Mouse (Mus musculus) cerebellum, adult 2 months (tissue): ENCODE results near the gene Yrdc. TPM values are rescaled to one million over a fixed set of nuclear protein-coding genes. Genes with fewer than 3 reads are reported as not detected.

Experiments
- DNase-seq, 2 experiments: peaks; one replicate each; pipeline ENCODE4 v3.0.0; 2021
- H3K27ac ChIP-seq: fragments of 200-500 bp; 2 replicates; pipeline ENCODE4 v1.5.1; 2012; ENCODE audit warnings: low read length, control low read depth, inconsistent platforms; ENCODE audit not compliant: insufficient read depth
- H3K27me3 ChIP-seq: fragments of 200-500 bp; 2 replicates; pipeline ENCODE4 v1.6.1; 2012; ENCODE audit warnings: inconsistent platforms, mild to moderate bottlenecking, low read length, moderate library complexity; ENCODE audit not compliant: control insufficient read depth, insufficient read depth
- H3K4me1 ChIP-seq: fragments of 200-500 bp; 2 replicates; pipeline ENCODE4 v1.6.1; 2011; ENCODE audit warnings: low read length; ENCODE audit not compliant: control insufficient read depth, insufficient read depth
- H3K4me3 ChIP-seq: fragments of 200-500 bp; replicated peaks from 2 replicates; pipeline ENCODE3; 2011; ENCODE audit warnings: mild to moderate bottlenecking, low read depth, low read length, control low read depth; ENCODE audit not compliant: insufficient read depth
- CTCF ChIP-seq: fragments of 200-500 bp; IDR thresholded peaks from 2 replicates; pipeline ENCODE4 v1.5.1; 2011; ENCODE audit warnings: low read depth, mild to moderate bottlenecking, control low read depth, low read length, moderate library complexity, borderline replicate concordance; ENCODE audit not compliant: insufficient read depth
- POLR2A ChIP-seq: fragments of 200-500 bp; IDR thresholded peaks from 2 replicates; pipeline ENCODE4 v1.6.1; 2011; ENCODE audit warnings: low read length, control low read depth, borderline replicate concordance; ENCODE audit not compliant: insufficient read depth
- WGBS: fragments of 180-500 bp; shearing (Covaris S2); methylation state at CpG from one replicate; pipeline ENCODE4 v1.1.7; 2018; 5-methylcytosine and 5-hydroxymethylcytosine counted together
- polyA plus RNA-seq: library from polyadenylated mRNA; depleted of rRNA; stranded (reverse); fragments of >200 nt; gene quantifications from 2 replicates; pipeline ENCODE4 v1.2.3, GENCODE M21; 2012

Gene Yrdc
- polyA plus RNA-seq, 1 experiment = 52.5 TPM

DNA sequence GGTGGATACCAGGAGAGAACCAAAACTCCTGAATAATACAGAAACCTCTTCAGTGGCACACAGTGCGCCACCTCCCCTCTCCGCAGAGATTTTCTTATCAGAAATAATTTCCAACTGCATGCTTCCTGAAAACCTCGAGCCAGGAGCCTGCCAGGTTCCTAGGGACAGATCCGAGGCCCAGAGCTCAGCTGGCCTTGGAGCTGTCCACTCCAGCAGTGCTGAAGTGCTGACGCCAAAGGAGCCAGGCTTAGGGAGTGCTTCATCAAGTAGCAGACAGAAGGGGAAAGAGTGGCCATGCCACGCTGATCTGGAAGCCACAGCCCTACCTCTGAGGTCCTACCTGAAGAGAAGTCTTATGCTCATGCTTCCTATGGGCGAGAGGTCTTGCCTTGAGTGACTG lies 10.0 kb downstream of the Yrdc start:
- no peak for TF ChIP-seq CTCF
- no peak for TF ChIP-seq POLR2A
- Histone ChIP-seq H3K4me3 (peak overlapping the region; percentile 12), H3K27ac (no peak overlapping the region), H3K4me1 (no peaks in the 10 kb centered on the region; the same call in 1 of the 2 replicates), H3K27me3 (no peaks in the 10 kb centered on the region)
- 14% methylated on average over 7 of the region's 7 CpGs for WGBS
- no peak for DNase-seq

DNA sequence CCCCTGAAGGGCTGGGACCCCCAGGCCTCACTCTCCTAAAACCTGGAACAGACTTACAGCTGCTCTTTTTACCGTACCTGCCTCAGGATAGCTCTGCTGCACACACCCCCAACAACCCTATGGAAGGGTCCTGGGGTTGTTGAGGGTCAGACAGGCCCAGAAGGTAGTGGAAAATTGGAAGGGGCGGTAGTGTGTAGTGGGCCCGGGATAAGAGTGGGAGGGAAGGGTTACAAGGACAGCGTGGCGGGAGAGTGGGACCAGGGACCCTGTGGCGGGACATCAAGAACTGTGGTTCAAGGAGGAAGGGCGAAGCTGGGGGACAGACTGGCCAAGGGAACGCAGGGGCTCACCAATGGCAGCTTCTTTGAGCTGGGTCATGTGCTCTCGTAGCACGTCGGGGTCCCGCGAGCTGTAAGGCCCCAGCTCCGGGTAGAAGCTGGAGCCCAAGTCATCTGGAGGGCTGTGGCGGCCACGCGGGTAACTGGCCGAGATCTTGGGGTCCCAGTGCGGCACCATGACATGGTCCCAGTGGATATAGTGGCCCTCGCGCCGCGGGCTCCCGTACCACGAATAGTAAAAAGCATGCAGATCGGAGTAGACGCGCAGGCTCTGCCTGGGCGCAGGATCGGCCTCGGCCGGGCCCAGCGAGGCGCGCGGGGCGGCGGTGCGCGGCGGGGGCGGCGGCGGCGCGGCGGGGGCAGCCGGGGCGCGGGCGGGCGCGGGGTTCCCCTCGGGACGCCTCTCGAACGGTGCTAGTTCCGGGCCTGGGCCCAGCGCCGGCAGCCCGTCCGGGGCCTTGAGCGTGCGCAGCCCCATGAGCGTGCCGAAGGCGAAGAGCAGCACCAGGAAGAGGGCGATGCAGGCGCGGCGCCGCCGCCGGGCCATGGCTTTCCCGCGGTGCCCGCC lies 11.1 kb downstream of the Yrdc start, which contains the start of gene Maneal:
Gene Maneal (minus strand): TSS at position 889 of the 906 bp plus-strand sequence.
- H3K4me1 ChIP-seq = no peaks in the 10 kb centered on the region; the same call in 1 of the 2 replicates
- H3K27me3 ChIP-seq = no peaks in the 10 kb centered on the region
- H3K27ac ChIP-seq = peak within 1 kb of the TSS; percentile 85
- WGBS = under 1% methylated on average over 77 of the region's 77 CpGs
- peak within 1 kb of the TSS; percentile 83 for H3K4me3 ChIP-seq
- DNase-seq = peak; percentile 42 to 56
- TF ChIP-seq CTCF = no peak
- TF ChIP-seq POLR2A = no peak

DNA sequence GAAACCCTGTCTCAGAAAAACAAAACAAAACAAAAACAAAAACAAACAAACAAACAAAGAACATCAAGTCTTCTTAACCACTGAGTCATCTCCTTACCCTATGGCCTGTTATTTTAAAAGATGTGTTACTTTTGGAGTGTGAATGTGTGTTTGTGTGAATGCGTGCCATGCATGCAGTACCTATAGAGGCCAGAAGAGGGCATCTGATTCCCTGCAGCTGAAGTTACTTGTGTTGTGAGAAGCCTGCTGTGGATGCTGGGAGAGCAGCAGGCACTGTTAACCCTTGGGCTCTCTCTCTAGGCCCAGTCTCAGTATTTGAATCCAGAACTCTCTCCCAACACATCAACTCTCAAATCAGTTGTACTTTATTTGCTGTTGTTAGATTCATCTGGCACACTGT lies 22.2 kb downstream of the Yrdc start:
- WGBS = 100% methylated on average over 1 of the region's 1 CpGs
- TF ChIP-seq POLR2A (no peak), CTCF (0 out of 2 replicates have a peak, but pooled peaks have one; percentile 7)
- H3K4me3 ChIP-seq = no peak overlapping the region
- no peaks in the 10 kb centered on the region for H3K4me1 ChIP-seq
- DNase-seq = no peak
- H3K27me3 ChIP-seq = no peaks in the 10 kb centered on the region; the same call in 1 of the 2 replicates
- no peak overlapping the region for H3K27ac ChIP-seq

DNA sequence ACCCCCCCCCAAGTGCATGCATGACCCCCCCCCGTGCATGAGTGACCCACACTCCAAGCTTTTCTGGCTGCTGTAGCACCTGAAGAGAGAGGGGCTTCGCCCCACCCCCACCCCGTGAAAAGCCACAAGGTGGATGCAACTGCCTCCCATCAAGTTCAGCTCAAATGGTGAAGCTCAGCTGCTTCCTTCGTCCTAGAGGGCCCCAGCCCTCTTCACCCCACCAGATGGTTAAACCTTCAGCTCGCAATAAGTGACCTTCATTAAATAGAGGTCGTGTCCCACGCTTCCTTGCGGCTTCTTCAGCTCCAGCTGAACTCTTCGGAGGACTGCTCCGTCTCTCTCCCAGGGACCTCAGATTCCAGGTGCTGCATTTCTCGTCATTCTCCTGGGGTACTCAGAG lies 30.1 kb downstream of the Yrdc start, which contains the start of gene Epha10:
Gene Epha10 (plus strand): TSS at position 301 of the 400 bp plus-strand sequence.
- WGBS = 2% methylated on average over 11 of the region's 11 CpGs
- H3K4me3 ChIP-seq = peak within 1 kb of the TSS; percentile 37
- no peaks in the 10 kb centered on the region; the same call in 1 of the 2 replicates for H3K27me3 ChIP-seq
- no peak for TF ChIP-seq CTCF
- TF ChIP-seq POLR2A = no peak
- no peak within 1 kb of the TSS for H3K27ac ChIP-seq
- H3K4me1 ChIP-seq = no peaks in the 10 kb centered on the region
- no peak for DNase-seq

DNA sequence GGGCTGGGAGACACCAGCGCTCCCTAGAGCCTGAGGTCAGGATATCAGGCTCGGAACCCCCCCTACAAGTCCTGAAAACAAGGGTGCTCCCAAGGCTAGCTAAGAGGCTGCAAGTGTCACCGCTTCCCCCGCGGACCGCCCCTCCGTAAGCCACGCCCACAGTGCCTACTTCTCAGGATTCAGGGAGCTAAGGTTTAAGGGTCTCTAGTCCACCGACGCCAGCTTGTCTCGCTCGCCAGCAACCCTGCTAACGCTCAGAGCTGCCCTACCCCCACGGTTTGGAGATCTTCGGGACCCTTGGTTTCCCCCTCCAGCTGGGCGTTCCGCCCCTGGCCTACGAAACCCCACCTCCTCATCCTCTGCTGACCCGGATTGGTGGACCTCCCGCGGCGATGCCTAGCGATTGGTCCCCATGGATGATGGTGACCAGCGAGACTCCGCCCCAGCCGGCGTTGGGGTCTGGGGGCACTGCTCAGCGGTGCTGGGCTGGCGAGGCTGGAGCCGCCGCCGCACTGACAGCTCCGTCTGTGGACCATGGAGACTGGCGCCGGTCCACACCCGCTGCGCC lies 30.9 kb downstream of the Yrdc start:
- TF ChIP-seq CTCF = no peak
- TF ChIP-seq POLR2A = no peak
- H3K27ac ChIP-seq = no peak overlapping the region
- under 1% methylated on average over 37 of the region's 37 CpGs for WGBS
- peak overlapping the region; percentile 37 for H3K4me3 ChIP-seq
- DNase-seq = peak; percentile 66 to 70
- no peaks in the 10 kb centered on the region for H3K4me1 ChIP-seq
- no peaks in the 10 kb centered on the region; the same call in 1 of the 2 replicates for H3K27me3 ChIP-seq

DNA sequence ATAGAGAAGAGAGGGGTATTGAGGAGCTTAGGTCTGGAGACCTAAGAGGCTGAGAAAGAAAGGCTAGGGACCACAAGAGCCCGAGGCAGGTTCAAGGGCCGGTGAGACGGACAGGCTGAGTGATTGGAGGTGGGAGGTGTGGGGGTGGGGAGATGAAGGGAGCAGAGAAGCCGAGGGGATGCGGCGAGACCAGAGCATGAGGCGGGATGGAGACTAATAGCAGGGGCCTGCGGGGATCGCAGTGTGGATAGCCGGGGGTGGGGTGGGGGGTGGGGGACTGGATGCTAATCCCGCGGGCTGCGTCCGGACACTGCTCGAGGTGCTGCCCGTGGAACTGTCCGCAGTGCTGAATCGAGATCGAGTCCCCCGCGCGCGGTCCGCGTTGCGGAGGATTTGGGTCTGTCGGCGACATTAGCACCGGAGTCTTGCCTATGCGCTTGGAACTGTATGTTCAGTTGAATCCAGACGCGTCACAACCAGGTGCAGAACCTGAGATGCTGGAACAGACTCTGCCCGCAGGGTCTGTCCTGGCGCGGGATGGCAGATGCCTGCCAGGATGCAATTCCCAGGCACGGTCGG lies 31.8 kb downstream of the Yrdc start:
- no peak for TF ChIP-seq POLR2A
- no peak for TF ChIP-seq CTCF
- peak overlapping the region; percentile 3 for H3K4me3 ChIP-seq
- DNase-seq = no peak
- no peaks in the 10 kb centered on the region for H3K4me1 ChIP-seq
- no peak overlapping the region for H3K27ac ChIP-seq
- under 1% methylated on average over 37 of the region's 37 CpGs for WGBS
- no peaks in the 10 kb centered on the region; the same call in 1 of the 2 replicates for H3K27me3 ChIP-seq

DNA sequence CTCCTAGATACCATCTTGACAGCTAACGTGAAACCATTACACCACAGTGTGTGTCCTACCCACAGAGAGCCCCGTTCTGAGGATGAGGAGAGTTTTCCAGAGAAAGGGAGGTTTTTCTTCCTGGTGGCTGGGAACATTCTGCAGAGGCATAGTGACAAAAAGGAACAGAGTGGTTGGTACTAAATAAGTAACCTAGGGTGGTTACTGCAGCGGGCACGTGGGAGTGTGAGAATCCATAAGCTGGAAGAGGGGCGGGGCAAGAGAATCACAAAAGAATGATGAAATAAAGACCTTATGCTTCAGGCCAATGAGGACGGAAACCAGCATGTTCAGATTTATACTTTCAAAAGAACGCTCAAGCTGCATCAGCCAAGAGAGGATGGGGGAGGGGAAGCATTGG lies 38.2 kb downstream of the Yrdc start:
- DNase-seq = no peak
- H3K27me3 ChIP-seq = no peaks in the 10 kb centered on the region; the same call in 1 of the 2 replicates
- no peak overlapping the region for H3K27ac ChIP-seq
- no peak for TF ChIP-seq CTCF
- TF ChIP-seq POLR2A = no peak
- WGBS = 46% methylated on average over 7 of the region's 7 CpGs
- H3K4me3 ChIP-seq = no peak overlapping the region
- no peaks in the 10 kb centered on the region for H3K4me1 ChIP-seq

DNA sequence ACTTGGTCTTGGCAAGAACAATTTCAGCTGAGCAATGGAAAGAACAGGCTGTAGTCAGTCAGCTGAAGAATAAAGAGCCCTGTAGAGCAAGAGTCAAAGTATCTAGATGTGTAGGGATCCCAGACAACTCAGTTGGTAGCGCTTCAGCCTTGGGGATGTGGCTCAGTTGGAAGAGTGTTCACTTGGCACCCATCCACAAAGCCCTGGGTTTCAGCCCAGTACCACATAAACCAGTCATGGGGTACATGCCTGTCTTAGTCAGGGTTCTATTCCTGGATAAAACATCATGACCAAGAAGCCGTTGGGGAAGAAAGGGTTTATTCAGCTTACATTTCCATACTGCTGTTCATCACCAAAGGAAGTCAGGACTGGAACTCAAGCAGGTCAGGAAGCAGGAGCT lies 39.5 kb downstream of the Yrdc start:
- TF ChIP-seq POLR2A = no peak
- TF ChIP-seq CTCF = no peak
- Histone ChIP-seq H3K4me3 (no peak overlapping the region), H3K4me1 (no peaks in the 10 kb centered on the region), H3K27ac (no peak overlapping the region), H3K27me3 (no peaks in the 10 kb centered on the region)
- DNase-seq = no peak
- 63% methylated on average over 2 of the region's 2 CpGs for WGBS
